Mouse (Mus musculus) adrenal gland, postnatal 14 days (tissue): ENCODE data around the gene Olfr98. TPM values are rescaled to one million over a fixed set of nuclear protein-coding genes. Genes with fewer than 3 reads are reported as not detected.

Experiments used
- total RNA-seq: library from RNA; stranded (reverse); gene quantifications from 2 replicates; pipeline ENCODE4 v1.2.3, GENCODE M21; 2021

Olfr98 gene
- total RNA-seq, 1 experiment from 2014 or later = not detected

Other genes starting within 250 kb of the Olfr98 start
- not detected in 2 replicates for gene Mog, start 240.4 kb downstream of the Olfr98 start, total RNA-seq
- gene Gabbr1, start 217.8 kb downstream of the Olfr98 start, total RNA-seq = 24.2 and 32.7 TPM in 2 replicates
- gene Olfr90, start 175.2 kb downstream of the Olfr98 start, total RNA-seq = not detected in 2 replicates
- not detected in 2 replicates for gene Olfr91, start 165.5 kb downstream of the Olfr98 start, total RNA-seq
- not detected in 2 replicates for gene Olfr92, start 143.7 kb downstream of the Olfr98 start, total RNA-seq
- not detected in 2 replicates for gene Olfr93, start 102.3 kb downstream of the Olfr98 start, total RNA-seq
- 3.4 TPM in 1 of 2 replicates, not detected in the other for gene Ubd, start 69.9 kb downstream of the Olfr98 start, total RNA-seq
- not detected in 2 replicates for gene Olfr94, start 62.8 kb downstream of the Olfr98 start, total RNA-seq
- not detected in 2 replicates for gene Olfr95, start 50.6 kb downstream of the Olfr98 start, total RNA-seq
- not detected in 2 replicates for gene Olfr96, start 43.6 kb downstream of the Olfr98 start, total RNA-seq
- not detected in 2 replicates for gene Olfr97, start 26.4 kb downstream of the Olfr98 start, total RNA-seq
- gene H2-M3, start 6.5 kb upstream of the Olfr98 start, total RNA-seq = 3.3 and 5.9 TPM in 2 replicates
- gene Olfr99, start 19.7 kb upstream of the Olfr98 start, total RNA-seq = not detected in 2 replicates
- not detected in 2 replicates for gene Olfr101, start 40.6 kb upstream of the Olfr98 start, total RNA-seq
- not detected in 2 replicates for gene Olfr102, start 53.3 kb upstream of the Olfr98 start, total RNA-seq
- not detected in 2 replicates for gene Olfr103, start 75.9 kb upstream of the Olfr98 start, total RNA-seq
- not detected in 2 replicates for gene Olfr104-ps, start 95.8 kb upstream of the Olfr98 start, total RNA-seq
- not detected in 2 replicates for gene Olfr105-ps, start 115.3 kb upstream of the Olfr98 start, total RNA-seq
- not detected in 2 replicates for gene Olfr106-ps, start 126.6 kb upstream of the Olfr98 start, total RNA-seq
- gene Olfr107, start 135.5 kb upstream of the Olfr98 start, total RNA-seq = not detected in 2 replicates
- not detected in 2 replicates for gene Olfr108, start 181.7 kb upstream of the Olfr98 start, total RNA-seq
- gene Olfr109, start 195.2 kb upstream of the Olfr98 start, total RNA-seq = not detected in 2 replicates
- gene H2-M2, start 219.8 kb upstream of the Olfr98 start, total RNA-seq = 2.0 TPM in 1 of 2 replicates, not detected in the other
- gene Olfr110, start 228.7 kb upstream of the Olfr98 start, total RNA-seq = not detected in 2 replicates
- not detected in 2 replicates for gene Olfr111, start 244.3 kb upstream of the Olfr98 start, total RNA-seq